Mouse (Mus musculus) neural tube, embryonic 13.5 days (tissue): ENCODE data around the gene Vasn. TPM values are rescaled to one million over a fixed set of nuclear protein-coding genes. Genes with fewer than 3 reads are reported as not detected.

Source experiments
- ATAC-seq: fragments of 200-750 bp; cut with Nextera tagmentation; 2 replicates; pipeline ENCODE4 v1.8.0; 2017; ENCODE audit warnings: low read depth, mild to moderate bottlenecking, moderate TSS enrichment, moderate library complexity
- H3K27ac ChIP-seq: fragments of 300-500 bp; sonication (generic); replicated peaks from 2 replicates; pipeline ENCODE4 v1.5.1; 2015; ENCODE audit warnings: moderate library complexity, mild to moderate bottlenecking, inconsistent platforms
- H3K27me3 ChIP-seq: fragments of 300-500 bp; sonication (generic); 2 replicates; pipeline ENCODE4 v1.6.1; 2015; ENCODE audit warnings: mild to moderate bottlenecking, inconsistent platforms
- H3K36me3 ChIP-seq: fragments of 300-500 bp; sonication (generic); 2 replicates; pipeline ENCODE4 v1.6.1; 2015; ENCODE audit warnings: mild to moderate bottlenecking, inconsistent platforms
- H3K4me1 ChIP-seq: fragments of 300-500 bp; sonication (generic); replicated peaks from 2 replicates; pipeline ENCODE4 v1.6.1; 2015; ENCODE audit warnings: inconsistent platforms
- H3K4me2 ChIP-seq: fragments of 300-500 bp; sonication (generic); 2 replicates; pipeline ENCODE4 v1.6.1; 2015; ENCODE audit warnings: inconsistent platforms, mild to moderate bottlenecking, moderate library complexity
- H3K4me3 ChIP-seq: fragments of 300-500 bp; sonication (generic); 2 replicates; pipeline ENCODE4 v1.5.1; 2015; ENCODE audit warnings: mild to moderate bottlenecking, inconsistent platforms
- H3K9ac ChIP-seq: fragments of 300-500 bp; sonication (generic); 2 replicates; pipeline ENCODE4 v1.6.1; 2015; ENCODE audit warnings: moderate library complexity, mild to moderate bottlenecking, inconsistent platforms
- H3K9me3 ChIP-seq: fragments of 300-500 bp; sonication (generic); 2 replicates; pipeline ENCODE4 v1.6.1; 2016; ENCODE audit warnings: inconsistent platforms
- WGBS: fragments of 180-500 bp; shearing (Covaris S2); methylation state at CpG from one replicate; pipeline ENCODE4 v1.1.7; 2015; 5-methylcytosine and 5-hydroxymethylcytosine counted together
- polyA plus RNA-seq: library from polyadenylated mRNA; unstranded; fragments of >200 nt; fragmentation: Nextera tagmentation; extraction: Ambion mirVana; gene quantifications from 2 replicates; pipeline ENCODE4 v1.2.1, GENCODE M21; 2015

Vasn gene
- polyA plus RNA-seq, 1 experiment from 2014 or later = 6.7 TPM

DNA sequence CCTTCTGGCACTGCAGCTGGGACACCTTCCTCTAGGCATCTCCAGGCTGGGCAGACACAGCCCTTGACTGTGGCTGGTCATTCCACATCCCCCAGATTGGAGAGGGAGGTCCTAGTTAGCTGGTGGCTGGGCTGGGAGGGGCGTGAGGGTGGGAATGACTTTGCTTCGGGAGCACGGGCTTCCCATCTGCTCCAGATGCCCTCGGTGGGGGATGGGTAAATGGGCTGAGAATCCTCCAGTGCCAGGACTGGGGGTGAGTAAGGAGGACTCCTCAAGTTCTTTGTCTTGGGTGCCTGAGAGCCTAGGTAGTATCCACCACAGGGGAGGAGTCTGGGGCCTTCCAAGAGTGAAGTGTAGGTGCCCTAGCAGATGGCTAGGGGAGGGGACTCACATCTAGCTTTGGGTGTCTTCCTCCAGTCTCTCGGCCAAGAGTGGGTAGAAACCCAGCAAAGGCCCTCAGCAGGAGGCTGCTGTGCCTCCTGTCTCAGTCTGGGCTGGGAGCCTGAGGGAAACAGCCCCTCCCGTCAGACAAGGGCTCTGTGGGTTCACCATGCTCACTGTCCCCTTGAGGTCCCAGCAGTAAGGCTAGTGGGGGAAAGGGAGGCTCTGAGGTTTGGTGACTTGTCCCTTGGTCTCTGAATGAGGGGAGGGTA, 40.7 kb upstream of the Vasn start:
- Histone ChIP-seq H3K9ac (no peak overlapping the region), H3K27me3 (no peaks in the 10 kb centered on the region), H3K4me1 (peaks cover 89% of the 10 kb centered on the region), H3K9me3 (no peaks in the 10 kb centered on the region), H3K4me3 (no peak overlapping the region), H3K4me2 (peak overlapping the region; percentile 97), H3K27ac (peak overlapping the region; percentile 97), H3K36me3 (no peaks in the 10 kb centered on the region)
- WGBS = 8% methylated on average over 6 of the region's 6 CpGs
- ATAC-seq = no peak

DNA sequence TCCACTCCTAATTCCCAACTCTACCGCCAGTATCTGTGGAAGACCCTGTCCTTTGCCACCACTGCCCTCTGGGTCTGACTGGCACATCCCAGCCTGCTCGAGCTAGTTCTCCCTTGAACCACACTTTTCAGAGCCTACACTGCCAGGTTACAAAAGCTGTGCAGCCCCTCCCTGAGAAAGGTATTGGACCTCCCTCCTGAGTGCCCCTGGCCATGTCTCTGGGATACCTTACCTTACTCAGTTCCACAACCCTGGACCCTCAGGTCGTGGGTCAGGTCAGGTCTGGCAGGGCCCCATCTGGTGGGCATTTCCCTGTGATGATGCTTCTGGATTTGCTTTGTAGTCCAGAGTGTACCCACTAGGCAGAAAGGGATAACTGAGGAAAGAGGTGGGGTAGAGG, 40.1 kb upstream of the Vasn start:
- Histone ChIP-seq H3K4me1 (peaks cover 94% of the 10 kb centered on the region), H3K9me3 (no peaks in the 10 kb centered on the region), H3K27ac (no peak overlapping the region), H3K9ac (no peak overlapping the region), H3K27me3 (no peaks in the 10 kb centered on the region), H3K4me3 (no peak overlapping the region), H3K4me2 (no peak overlapping the region), H3K36me3 (no peaks in the 10 kb centered on the region)
- ATAC-seq = no peak
- WGBS = 88% methylated on average over 3 of the region's 3 CpGs

DNA sequence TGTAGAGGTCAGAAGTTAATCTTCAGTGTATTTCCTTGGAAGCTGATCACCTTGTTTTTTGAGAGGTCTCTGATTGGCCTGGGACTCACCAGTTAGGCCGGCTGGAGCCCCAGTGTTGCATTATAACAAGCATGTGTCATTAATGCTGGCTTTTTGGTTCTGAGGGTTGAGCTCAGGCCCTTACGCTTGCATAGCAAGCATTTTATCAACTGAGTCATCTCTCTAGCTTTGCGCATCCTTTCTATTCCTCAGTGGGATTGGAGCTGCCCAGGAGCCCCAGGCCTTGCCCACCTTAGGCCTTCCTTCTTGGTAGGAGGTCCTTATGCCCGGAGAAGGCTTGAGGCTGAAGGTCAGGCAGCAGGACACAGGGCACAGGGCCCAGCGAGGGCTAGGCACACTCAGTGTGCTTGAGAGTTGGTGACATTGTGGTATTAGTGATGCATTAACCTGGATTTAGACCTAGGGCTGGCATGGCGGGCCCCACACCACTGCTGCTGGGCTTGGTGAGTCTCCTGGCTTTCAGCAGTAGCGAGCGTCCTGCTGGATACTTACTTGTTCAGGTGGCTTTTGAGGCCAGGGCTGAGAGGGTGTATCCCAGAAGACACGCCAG, 38.9 kb upstream of the Vasn start:
- H3K27me3 ChIP-seq = no peaks in the 10 kb centered on the region
- H3K4me3 ChIP-seq = no peak overlapping the region
- no peak overlapping the region for H3K4me2 ChIP-seq
- 84% methylated on average over 9 of the region's 9 CpGs for WGBS
- H3K27ac ChIP-seq = peak overlapping the region; percentile 18; the same call in 1 of the 2 replicates
- no peak overlapping the region for H3K9ac ChIP-seq
- no peak for ATAC-seq
- H3K9me3 ChIP-seq = no peaks in the 10 kb centered on the region
- H3K36me3 ChIP-seq = no peaks in the 10 kb centered on the region
- peaks cover 99% of the 10 kb centered on the region for H3K4me1 ChIP-seq

DNA sequence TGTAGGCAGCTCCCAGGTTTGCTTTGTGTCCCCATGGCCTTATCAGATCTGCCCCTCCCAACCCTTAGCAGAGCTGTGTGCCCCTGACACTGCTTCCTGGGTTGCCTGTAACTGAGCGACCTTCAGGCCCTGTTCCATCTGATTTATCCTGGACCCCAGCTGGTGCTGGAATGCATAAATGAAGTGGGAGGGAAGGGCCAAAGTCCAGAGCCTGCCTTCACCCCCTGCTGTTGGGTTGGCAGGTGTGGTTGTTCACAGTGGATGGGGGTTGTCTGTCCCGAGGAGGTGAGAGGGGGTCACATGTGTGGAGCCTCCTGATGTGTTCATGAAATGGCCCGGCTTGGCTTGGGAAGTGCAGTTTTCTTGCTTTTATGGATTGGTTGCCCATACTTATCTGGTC, 37.6 kb upstream of the Vasn start:
- ATAC-seq = no peak
- WGBS = 5% methylated on average over 3 of the region's 3 CpGs
- Histone ChIP-seq H3K27ac (peak overlapping the region; percentile 52), H3K4me2 (no peak overlapping the region), H3K9me3 (no peaks in the 10 kb centered on the region), H3K4me1 (peaks cover 99% of the 10 kb centered on the region), H3K27me3 (no peaks in the 10 kb centered on the region), H3K36me3 (no peaks in the 10 kb centered on the region), H3K9ac (peak overlapping the region; percentile 23), H3K4me3 (no peak overlapping the region)

DNA sequence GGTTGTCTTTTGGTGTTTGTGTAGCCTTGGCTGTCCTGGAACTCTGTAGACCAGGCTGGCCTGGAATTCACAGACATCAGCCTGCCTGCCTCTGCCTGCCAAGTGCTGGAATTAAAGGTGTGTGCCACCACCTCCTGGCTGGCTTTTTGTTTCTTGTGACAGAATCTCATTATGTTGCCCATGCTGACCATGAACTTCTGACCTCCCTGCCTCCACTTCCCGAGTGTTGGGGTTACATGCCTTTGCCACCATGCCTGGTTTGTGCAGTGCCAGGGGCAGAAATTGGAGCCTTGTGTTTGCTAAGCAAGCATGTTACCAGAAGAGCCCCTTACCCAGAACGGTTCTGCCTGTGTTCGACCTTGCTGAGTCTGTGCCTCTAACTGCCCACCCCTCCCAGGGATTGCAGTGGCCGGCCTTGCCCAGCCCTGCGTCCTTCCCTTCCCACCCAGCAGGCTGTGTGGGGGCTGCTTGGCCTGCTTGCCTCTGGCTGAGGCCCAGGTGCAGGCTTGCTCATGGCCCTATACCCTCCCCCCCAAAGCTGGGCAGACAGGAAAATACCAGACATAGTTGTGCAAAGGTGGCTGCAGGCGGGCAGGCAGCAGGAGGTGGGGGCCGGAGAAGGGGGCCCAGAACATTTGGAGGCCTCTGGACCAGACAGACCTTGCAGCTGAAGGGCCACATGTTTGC, 36.8 kb upstream of the Vasn start:
- Histone ChIP-seq H3K4me3 (no peak overlapping the region), H3K4me1 (peaks cover 98% of the 10 kb centered on the region), H3K27me3 (no peaks in the 10 kb centered on the region), H3K9me3 (no peaks in the 10 kb centered on the region), H3K27ac (peak overlapping the region; percentile 52), H3K36me3 (no peaks in the 10 kb centered on the region), H3K9ac (peak overlapping the region; percentile 49; the same call in 1 of the 2 replicates), H3K4me2 (no peak overlapping the region)
- WGBS = 31% methylated on average over 7 of the region's 7 CpGs
- no peak for ATAC-seq

DNA sequence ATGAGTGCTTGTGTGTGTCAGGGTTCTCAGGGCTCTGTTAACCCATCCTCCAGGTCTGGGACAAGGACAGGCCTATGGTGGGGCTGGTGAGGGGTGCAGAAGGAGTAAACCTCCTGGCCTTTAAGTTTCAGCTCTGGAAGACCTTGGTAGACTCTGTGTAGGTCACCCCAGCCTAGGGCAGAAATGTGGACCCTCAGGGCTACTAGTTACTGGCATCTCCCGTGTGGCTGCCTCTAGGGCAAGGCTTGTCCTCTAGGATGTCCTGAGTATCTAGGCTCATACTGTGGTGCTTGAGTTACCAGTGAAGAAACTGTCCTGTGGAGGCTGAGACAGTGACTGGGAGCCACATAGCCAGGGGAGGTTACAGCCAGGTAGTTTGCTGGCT, 36.3 kb upstream of the Vasn start:
- Histone ChIP-seq H3K4me2 (no peak overlapping the region), H3K4me3 (no peak overlapping the region), H3K36me3 (no peaks in the 10 kb centered on the region), H3K27ac (peak overlapping the region; percentile 52), H3K4me1 (peaks cover 96% of the 10 kb centered on the region), H3K9ac (0 out of 2 replicates have a peak overlapping the region, but pooled peaks have one; percentile 14), H3K27me3 (no peaks in the 10 kb centered on the region), H3K9me3 (no peaks in the 10 kb centered on the region)
- 43% methylated on average over 1 of the region's 1 CpGs for WGBS
- ATAC-seq = no peak

DNA sequence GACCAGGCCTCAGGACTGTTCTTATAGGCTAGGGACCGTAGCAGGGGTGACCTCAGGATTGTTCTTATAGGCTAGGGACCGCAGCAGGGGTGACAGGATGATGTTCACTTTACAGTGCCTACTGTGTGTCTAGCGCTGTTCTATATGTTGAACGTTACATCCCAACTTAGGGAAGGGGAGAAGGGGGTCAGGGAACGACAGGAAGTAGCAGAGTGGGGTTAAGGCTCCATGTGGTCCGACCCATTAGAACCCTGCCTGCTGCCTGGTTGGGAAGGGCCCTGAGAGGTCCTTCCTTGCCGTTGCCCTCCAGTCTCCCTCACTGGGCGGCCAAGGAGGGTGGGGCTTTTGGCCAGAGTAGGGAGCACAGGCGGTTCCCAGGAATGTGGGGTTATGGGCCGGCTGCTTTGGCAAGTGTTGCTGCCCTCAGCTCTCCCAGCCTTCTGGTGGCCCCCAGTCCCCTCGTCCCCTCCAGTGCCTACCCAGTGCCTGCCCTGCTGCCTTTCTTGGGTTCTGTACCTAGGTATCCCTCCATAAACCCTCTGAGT, 35.4 kb upstream of the Vasn start:
- peaks cover 6% of the 10 kb centered on the region; the same call in 1 of the 2 replicates for H3K36me3 ChIP-seq
- ATAC-seq = no peak
- peaks cover 87% of the 10 kb centered on the region for H3K4me1 ChIP-seq

DNA sequence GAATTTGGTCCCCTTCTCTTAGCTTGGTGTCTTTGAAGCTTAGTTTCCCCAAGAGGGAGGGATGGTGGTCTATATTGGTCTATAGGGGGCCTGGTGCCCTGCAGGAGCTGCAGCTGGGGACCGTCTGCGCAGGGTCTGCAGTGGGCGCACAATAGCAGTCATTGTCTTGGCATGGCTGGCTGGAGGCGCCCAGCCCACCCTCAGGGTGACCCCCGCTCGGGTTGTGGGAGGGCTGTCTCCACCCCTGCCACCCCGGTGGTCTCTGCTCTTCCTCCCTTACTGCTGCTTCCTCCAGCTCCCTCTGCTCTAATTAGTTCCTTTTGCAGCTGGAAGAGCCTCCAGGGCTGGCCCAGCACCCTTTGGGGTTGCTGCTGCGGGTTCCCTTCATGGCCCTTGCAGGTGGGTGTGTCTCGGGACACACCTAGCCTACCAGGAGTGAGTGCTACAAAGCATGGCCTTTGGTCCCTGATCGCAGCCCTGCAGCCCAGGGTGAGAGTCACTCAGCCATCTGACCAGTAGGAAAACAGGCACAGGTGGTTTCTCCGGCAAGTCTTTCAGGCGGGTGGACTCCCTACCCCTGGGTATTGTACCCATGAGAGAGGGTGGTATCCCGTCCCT, 34.1 kb upstream of the Vasn start:
- H3K36me3 ChIP-seq = peaks cover 17% of the 10 kb centered on the region
- peak overlapping the region; percentile 50; the same call in 1 of the 2 replicates for H3K9ac ChIP-seq
- no peaks in the 10 kb centered on the region for H3K27me3 ChIP-seq
- peaks cover 75% of the 10 kb centered on the region for H3K4me1 ChIP-seq
- ATAC-seq = no peak
- no peak overlapping the region for H3K4me2 ChIP-seq
- H3K27ac ChIP-seq = peak overlapping the region; percentile 52
- no peaks in the 10 kb centered on the region for H3K9me3 ChIP-seq
- whole genome bisulfite sequencing = 42% methylated on average over 9 of the region's 13 CpGs
- no peak overlapping the region for H3K4me3 ChIP-seq

More for the DNA sequence above, 35.4 kb upstream of the Vasn start:
- H3K9ac ChIP-seq = 0 out of 2 replicates have a peak overlapping the region, but pooled peaks have one; percentile 14
- no peak overlapping the region for H3K27ac ChIP-seq
- H3K9me3 ChIP-seq = no peaks in the 10 kb centered on the region
- 62% methylated on average over 11 of the region's 11 CpGs for WGBS
- H3K4me2 ChIP-seq = no peak overlapping the region
- no peaks in the 10 kb centered on the region for H3K27me3 ChIP-seq
- H3K4me3 ChIP-seq = no peak overlapping the region

DNA sequence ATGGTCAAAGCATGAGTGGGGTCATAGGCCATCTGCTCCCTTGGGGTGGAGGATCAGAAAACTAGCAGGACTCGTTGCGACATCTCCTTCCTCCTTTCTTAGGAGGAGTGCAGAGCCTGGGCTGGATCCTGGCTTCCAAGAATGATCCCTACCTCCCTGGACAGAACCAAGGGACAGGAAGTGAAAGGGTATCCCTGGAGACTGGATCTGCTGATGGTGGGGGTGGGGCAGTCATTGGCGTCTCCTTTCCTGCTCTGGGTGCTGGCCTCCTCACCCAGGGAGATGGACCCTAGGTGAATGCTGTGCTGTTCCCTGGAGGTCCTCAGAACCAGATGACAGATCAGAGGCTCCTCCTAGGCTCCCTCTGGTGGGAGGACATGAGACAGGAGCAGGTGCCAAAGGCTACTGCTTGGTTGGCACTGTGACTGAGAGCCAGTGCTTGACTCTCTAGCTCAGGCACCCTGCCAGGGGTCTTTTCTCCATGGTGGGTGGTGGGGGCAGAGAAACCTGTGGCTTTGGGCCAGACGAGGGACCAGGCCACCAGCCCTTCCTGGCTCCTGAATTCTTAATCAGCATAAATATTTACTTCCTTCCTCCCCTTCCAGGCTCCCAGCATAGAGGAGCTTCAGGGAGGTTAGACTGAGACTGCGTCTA, 33.2 kb upstream of the Vasn start:
- Histone ChIP-seq H3K4me1 (peaks cover 65% of the 10 kb centered on the region), H3K4me2 (no peak overlapping the region), H3K9me3 (no peaks in the 10 kb centered on the region), H3K27me3 (no peaks in the 10 kb centered on the region), H3K27ac (peak overlapping the region; percentile 52), H3K36me3 (peaks cover 26% of the 10 kb centered on the region), H3K4me3 (no peak overlapping the region), H3K9ac (no peak overlapping the region)
- 43% methylated on average over 5 of the region's 5 CpGs for WGBS
- ATAC-seq = 0 out of 2 replicates have a peak, but pooled peaks have one; percentile 21

DNA sequence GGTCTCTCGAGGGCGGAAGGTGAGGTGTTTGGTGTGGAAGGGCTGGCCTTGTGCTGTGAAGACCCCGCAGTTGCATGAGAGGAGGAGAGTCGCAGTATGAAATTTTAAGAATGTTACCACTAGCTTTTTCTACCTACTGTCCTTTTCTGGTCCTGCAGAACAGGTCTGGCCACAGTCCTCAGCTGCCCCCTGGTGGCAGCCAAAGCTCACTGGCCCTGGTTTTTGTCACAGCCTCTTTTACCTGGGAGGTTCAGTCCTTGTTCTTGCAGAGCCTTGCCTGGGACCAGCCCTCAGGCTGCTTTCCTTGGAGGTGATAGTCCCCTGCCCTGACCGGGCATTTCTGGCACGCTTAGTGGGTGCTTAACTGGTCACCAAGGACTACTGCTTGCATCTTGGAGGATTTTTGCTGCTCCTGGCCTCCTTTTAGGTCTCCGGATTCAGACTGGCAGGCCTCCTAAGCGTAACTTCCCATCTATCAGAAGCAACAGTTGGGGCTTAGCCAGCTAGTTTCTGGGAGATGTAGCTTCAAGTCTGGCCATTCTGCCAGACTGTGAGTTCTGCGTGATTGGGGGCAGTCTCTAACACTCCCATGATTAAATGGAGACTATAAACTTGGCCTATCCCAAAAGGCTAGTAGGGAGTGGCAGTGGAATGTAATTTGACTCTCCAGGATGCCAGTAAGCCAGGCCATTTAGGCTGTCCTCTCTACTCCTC, 31.8 kb upstream of the Vasn start:
- Histone ChIP-seq H3K36me3 (peaks cover 39% of the 10 kb centered on the region), H3K4me3 (no peak overlapping the region), H3K9ac (no peak overlapping the region), H3K27me3 (no peaks in the 10 kb centered on the region), H3K9me3 (no peaks in the 10 kb centered on the region), H3K4me1 (peaks cover 52% of the 10 kb centered on the region), H3K27ac (peak overlapping the region; percentile 35; the same call in 1 of the 2 replicates), H3K4me2 (no peak overlapping the region)
- peak; percentile 23 for ATAC-seq
- 50% methylated on average over 9 of the region's 9 CpGs for whole genome bisulfite sequencing

DNA sequence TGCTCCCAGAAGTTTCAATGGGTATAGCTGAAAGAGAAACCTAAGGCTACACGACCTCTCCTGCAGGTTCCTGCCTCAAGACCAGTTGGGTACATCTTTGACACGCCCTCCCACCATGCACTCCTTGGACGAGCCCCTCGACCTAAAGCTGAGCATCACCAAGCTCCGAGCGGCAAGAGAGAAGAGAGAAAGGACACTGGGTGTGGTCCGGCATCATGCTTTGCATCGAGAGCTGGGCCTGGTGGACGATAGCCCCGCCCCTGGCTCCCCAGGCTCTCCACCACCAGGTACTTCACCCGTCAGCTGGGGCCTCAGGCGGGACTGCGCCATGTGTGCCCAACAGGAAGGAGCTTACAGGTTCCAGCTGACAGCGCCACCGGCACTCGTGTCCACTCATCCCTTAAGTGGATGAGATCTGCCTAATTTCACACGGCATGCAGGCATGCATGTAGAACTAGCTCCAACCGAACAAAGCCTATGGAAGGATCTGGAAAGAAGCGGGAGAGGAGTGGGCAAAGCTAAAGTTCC, 31.1 kb upstream of the Vasn start:
- WGBS = 88% methylated on average over 19 of the region's 19 CpGs
- H3K4me1 ChIP-seq = peaks cover 46% of the 10 kb centered on the region
- H3K27me3 ChIP-seq = no peaks in the 10 kb centered on the region
- H3K4me2 ChIP-seq = no peak overlapping the region
- H3K9me3 ChIP-seq = no peaks in the 10 kb centered on the region
- no peak overlapping the region for H3K27ac ChIP-seq
- H3K36me3 ChIP-seq = peaks cover 45% of the 10 kb centered on the region
- H3K9ac ChIP-seq = no peak overlapping the region
- no peak for ATAC-seq
- H3K4me3 ChIP-seq = no peak overlapping the region
